Mouse (Mus musculus) urinary bladder, postnatal 4 days (tissue): ENCODE data around the gene Ngb.
A peak's percentile ranks its signal among the peaks of the same experiment; 100 is the strongest.

ENCODE experiments used
- DNase-seq, 2 experiments: peaks; one replicate each; pipeline ENCODE4 v3.0.0; 2021 to 2022; ENCODE audit warnings: low spot score in 2 of 2

Ngb gene

GRCm38 (mm10) chr12:87102165-87102631 lies at the start of gene Ngb:
Gene Ngb, minus strand, starts transcription at chr12:87102539.
- no peak for DNase-seq

GRCm38 (mm10) chr12:87149471-87149870 lies 47.1 kb upstream of the Ngb start:
- no peak for DNase-seq

- DNase-seq: no peak
These were observed 45.8 kb upstream of the Ngb start for GRCm38 (mm10) chr12:87148136-87148535.

- DNase-seq: peak; percentile 92 to 95
These were observed 45.2 kb upstream of the Ngb start, which contains the start of gene Pomt2 for GRCm38 (mm10) chr12:87147395-87148089. Gene Pomt2, minus strand, starts transcription at chr12:87147968.

GRCm38 (mm10) chr12:87146966-87147365 lies 44.6 kb upstream of the Ngb start, which contains the start of gene Gstz1:
Gene Gstz1, plus strand, starts transcription at chr12:87147165.
- DNase-seq: peak; percentile 79 to 88

GRCm38 (mm10) chr12:87142156-87142555 lies 39.8 kb upstream of the Ngb start:
- no peak for DNase-seq

- no peak for DNase-seq
These were observed 36.4 kb upstream of the Ngb start for GRCm38 (mm10) chr12:87138768-87139167.

GRCm38 (mm10) chr12:87138342-87138701 lies 36.0 kb upstream of the Ngb start:
- no peak for DNase-seq

GRCm38 (mm10) chr12:87137439-87138341 lies 35.4 kb upstream of the Ngb start:
- DNase-seq: no peak

- no peak for DNase-seq
These were observed 30.4 kb upstream of the Ngb start for GRCm38 (mm10) chr12:87132784-87133183.

GRCm38 (mm10) chr12:87132210-87132609 lies 29.9 kb upstream of the Ngb start:
- no peak for DNase-seq

- no peak for DNase-seq
These were observed 29.3 kb upstream of the Ngb start for GRCm38 (mm10) chr12:87131619-87132018.

GRCm38 (mm10) chr12:87131181-87131580 lies 28.8 kb upstream of the Ngb start:
- no peak for DNase-seq

- DNase-seq: no peak
These were observed 27.9 kb upstream of the Ngb start for GRCm38 (mm10) chr12:87130224-87130623.

- DNase-seq: no peak
These were observed 24.9 kb upstream of the Ngb start for GRCm38 (mm10) chr12:87127256-87127655.

- DNase-seq: no peak
These were observed 19.7 kb upstream of the Ngb start for GRCm38 (mm10) chr12:87121918-87122589.

GRCm38 (mm10) chr12:87107357-87107977 lies 5.1 kb upstream of the Ngb start:
- DNase-seq: no peak

GRCm38 (mm10) chr12:87104796-87105195 lies 2.5 kb upstream of the Ngb start:
- DNase-seq: no peak

- DNase-seq: no peak
These were observed 1.1 kb upstream of the Ngb start for GRCm38 (mm10) chr12:87103471-87103870.

- DNase-seq: no peak
These were observed 2.0 kb downstream of the Ngb start for GRCm38 (mm10) chr12:87100331-87100730.

- DNase-seq: no peak
These were observed 8.7 kb downstream of the Ngb start for GRCm38 (mm10) chr12:87093671-87094070.

GRCm38 (mm10) chr12:87093249-87093648 lies 9.1 kb downstream of the Ngb start:
- peak in 1 of 2 experiments; percentile 37 for DNase-seq
